Mouse (Mus musculus) small intestine, adult 2 months (tissue): ENCODE results near the gene C3. TPM values are rescaled to one million over a fixed set of nuclear protein-coding genes. Genes with fewer than 3 reads are reported as not detected.
A peak's percentile ranks its signal among the peaks of the same experiment; 100 is the strongest.

ENCODE experiments used
- H3K27ac ChIP-seq: fragments of 200-500 bp; 2 replicates; pipeline ENCODE4 v1.5.1; 2012; ENCODE audit warnings: low read depth, low read length, control low read depth, inconsistent platforms; ENCODE audit not compliant: insufficient read depth
- H3K27me3 ChIP-seq: fragments of 200-500 bp; 2 replicates; pipeline ENCODE4 v1.6.1; 2012; ENCODE audit warnings: mild to moderate bottlenecking, moderate library complexity, low read length, inconsistent platforms; ENCODE audit not compliant: control insufficient read depth, insufficient read depth
- H3K36me3 ChIP-seq: fragments of 200-500 bp; 2 replicates; pipeline ENCODE4 v1.6.1; 2012; ENCODE audit warnings: mild to moderate bottlenecking, low read length, control low read depth, inconsistent platforms; ENCODE audit not compliant: control insufficient read depth, insufficient read depth
- H3K4me1 ChIP-seq: fragments of 200-500 bp; 2 replicates; pipeline ENCODE4 v1.6.1; 2012; ENCODE audit warnings: low read length, inconsistent platforms, mixed read lengths; ENCODE audit not compliant: control insufficient read depth, insufficient read depth, insufficient read length
- H3K4me3 ChIP-seq: fragments of 200-500 bp; 2 replicates; pipeline ENCODE4 v1.5.1; 2012; ENCODE audit warnings: low read depth, mild to moderate bottlenecking, control low read depth, inconsistent platforms, low read length, moderate library complexity
- CTCF ChIP-seq: fragments of 200-500 bp; IDR thresholded peaks from 2 replicates; pipeline ENCODE4 v1.5.1; 2012; ENCODE audit warnings: low read depth, mild to moderate bottlenecking, control low read depth, inconsistent platforms, low read length, moderate library complexity, mixed read lengths; ENCODE audit not compliant: insufficient replicate concordance, insufficient read length; ENCODE audit errors: extremely low read depth
- POLR2A ChIP-seq: fragments of 200-500 bp; IDR thresholded peaks from 2 replicates; pipeline ENCODE4 v1.6.1; 2012; ENCODE audit warnings: low read depth, mild to moderate bottlenecking, control low read depth, inconsistent platforms, low read length, moderate library complexity
- WGBS: fragments of 180-500 bp; shearing (Covaris S2); methylation state at CpG from one replicate; pipeline ENCODE4 v1.1.7; 2018; 5-methylcytosine and 5-hydroxymethylcytosine counted together
- polyA plus RNA-seq: library from polyadenylated mRNA; depleted of rRNA; stranded (reverse); fragments of >200 nt; gene quantifications from 2 replicates; pipeline ENCODE4 v1.2.3, GENCODE M21; 2012

C3 gene
- polyA plus RNA-seq, 1 experiment: 17.9 TPM

DNA sequence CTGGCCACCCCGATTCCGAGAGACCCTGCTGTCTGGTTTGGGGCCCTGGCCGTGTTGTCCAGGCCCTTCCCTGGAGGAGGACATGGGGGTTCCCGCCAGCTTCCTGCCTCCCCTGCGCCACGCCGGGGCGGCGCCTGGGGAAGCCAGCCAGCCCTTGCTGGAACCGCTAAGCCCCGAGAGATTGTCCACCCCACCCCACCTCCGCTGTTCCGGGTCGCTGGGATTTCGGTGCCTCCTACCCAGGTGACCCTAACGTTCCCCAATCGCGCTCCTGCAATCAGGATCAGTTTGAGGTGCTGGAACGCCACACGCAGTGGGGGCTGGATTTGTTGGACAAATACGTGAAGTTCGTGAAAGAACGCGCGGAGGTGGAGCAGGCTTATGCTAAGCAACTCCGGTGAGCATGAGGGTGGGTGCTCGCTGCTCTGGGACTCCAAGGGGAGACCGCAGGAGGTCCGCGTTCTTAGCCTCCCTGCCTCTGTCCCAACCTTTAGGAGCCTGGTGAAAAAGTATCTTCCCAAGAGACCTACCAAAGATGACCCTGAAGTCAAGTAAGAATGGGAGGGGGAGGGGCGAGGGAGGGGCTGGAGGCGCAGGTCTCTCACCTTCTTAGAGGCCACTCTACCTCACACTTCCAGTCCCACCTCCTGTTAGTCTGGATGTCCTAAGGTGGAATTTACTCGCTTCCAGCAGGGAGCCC, 22.7 kb upstream of the C3 start:
- Histone ChIP-seq H3K36me3 (peaks cover 21% of the 10 kb centered on the region), H3K4me3 (peak overlapping the region; percentile 93), H3K4me1 (peaks cover 16% of the 10 kb centered on the region), H3K27ac (peak overlapping the region; percentile 23), H3K27me3 (no peaks in the 10 kb centered on the region)
- TF ChIP-seq POLR2A: no peak
- no peak for TF ChIP-seq CTCF
- WGBS: 9% methylated on average over 33 of the region's 33 CpGs

DNA sequence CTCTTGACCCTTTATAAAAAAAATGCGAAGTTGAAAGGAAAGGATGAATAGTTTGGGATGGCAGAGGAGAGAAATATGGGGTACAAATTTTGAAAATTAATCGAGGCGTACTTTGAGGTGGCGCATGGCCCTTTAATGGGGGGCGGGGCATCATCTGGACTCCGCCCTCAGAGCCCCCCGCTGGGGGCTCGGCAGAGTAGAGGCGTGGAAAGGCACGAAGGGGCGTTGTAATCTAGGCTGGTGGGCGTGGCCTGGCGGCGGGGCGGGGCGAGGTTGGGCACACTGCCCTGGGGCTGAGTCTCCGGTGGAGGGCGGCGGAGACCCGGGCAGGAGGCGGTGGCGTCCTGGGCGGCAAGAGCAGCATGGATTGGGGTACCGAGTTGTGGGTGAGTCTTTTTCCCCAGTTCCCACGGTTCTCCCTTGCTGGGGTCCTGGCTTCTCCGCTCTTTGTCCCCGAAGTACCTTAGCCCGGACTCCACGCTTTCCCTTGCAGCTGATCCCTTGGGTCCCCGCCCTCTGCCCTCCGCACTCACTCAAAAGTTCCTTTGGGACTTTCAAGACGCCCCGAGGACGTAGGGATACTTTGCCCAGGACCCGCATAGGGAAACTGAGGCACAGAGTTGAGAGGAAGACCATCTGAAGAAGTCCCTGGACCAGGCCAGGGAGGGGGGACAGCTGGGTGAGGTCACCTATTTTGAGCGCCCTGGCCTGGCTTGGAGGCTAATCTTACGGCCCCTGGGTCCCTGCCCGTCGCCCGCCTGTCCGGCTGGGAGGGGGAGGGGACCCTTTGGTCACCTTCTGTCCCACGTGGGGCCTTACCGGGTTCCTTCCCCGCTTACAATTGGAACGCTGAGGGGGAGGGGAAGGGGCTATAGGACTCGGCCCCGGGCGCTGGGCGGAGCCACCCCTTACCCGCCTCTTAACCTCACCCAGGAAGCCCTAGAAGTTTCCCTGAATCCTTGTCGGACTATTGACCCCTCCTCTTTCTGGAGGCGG, 21.5 kb upstream of the C3 start, which contains the start of gene Trip10:
Gene Trip10 (plus strand): TSS at position 270 of the 996 bp plus-strand sequence.
- WGBS: under 1% methylated on average over 49 of the region's 52 CpGs
- no peaks in the 10 kb centered on the region for H3K27me3 ChIP-seq
- TF ChIP-seq POLR2A (peak; percentile 64; the same call in 1 of the 2 replicates), CTCF (no peak)

DNA sequence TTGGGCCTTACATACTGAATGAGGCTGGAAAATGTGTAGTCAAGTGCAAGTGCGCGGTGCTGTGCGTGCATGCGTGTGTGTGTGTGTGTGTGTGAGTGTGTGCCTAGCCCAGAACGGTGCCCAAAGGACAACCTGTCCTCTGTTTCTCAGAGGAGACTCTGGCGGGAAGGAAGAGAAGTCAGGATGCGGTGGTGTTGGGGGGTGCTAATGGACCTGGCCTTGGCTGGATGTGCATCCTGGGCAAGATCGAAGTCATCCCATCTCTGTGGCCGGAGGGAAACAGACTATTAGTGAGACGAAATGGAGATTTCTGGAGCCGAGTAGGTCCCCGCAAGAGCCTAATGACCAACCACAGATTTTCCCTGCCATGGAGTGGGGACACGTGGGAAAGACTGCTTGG, 20.8 kb upstream of the C3 start:
- peak overlapping the region; percentile 92 for H3K27ac ChIP-seq
- H3K27me3 ChIP-seq: no peaks in the 10 kb centered on the region
- H3K4me3 ChIP-seq: peak overlapping the region; percentile 93
- no peak; the same call in 1 of the 2 replicates for TF ChIP-seq POLR2A
- TF ChIP-seq CTCF: no peak
- peaks cover 6% of the 10 kb centered on the region for H3K36me3 ChIP-seq
- 7% methylated on average over 13 of the region's 13 CpGs for WGBS
- H3K4me1 ChIP-seq: peaks cover 16% of the 10 kb centered on the region

More for the DNA sequence above, 21.5 kb upstream of the C3 start, which contains the start of gene Trip10:
- H3K4me3 ChIP-seq: peak within 1 kb of the TSS; percentile 93
- peak within 1 kb of the TSS; percentile 92 for H3K27ac ChIP-seq
- H3K4me1 ChIP-seq: peaks cover 16% of the 10 kb centered on the region
- peaks cover 10% of the 10 kb centered on the region for H3K36me3 ChIP-seq

DNA sequence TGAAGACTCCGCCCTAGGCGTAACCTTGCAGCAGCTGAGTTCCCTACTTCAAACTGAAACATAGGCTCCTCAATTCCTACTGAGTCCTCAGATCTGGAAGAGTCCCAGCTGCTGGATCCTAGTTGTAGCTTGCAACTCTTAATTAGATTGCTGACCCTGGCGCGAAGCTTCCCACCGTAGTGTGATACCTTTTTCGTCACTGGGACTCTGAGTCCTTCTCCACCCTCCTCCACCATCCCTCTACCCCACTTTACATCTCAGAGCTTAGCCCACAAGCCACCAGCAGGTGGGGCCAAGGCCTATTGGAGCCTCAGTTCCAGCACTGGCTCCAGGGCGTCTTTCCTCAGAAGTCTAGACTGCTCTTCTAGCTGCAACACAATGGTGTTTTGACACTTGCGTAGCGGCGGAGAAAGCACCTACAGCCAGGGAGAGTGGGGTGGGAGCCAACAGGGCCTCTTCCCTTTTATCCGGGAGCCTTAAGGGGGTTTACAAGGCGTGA, 20.3 kb upstream of the C3 start, which contains the start of gene Gpr108:
Gene Gpr108 (minus strand): TSS at position 246 of the 499 bp plus-strand sequence.
- 1% methylated on average over 12 of the region's 12 CpGs for WGBS
- peaks cover 16% of the 10 kb centered on the region for H3K4me1 ChIP-seq
- H3K36me3 ChIP-seq: peaks cover 4% of the 10 kb centered on the region
- H3K27ac ChIP-seq: peak within 1 kb of the TSS; percentile 92
- H3K4me3 ChIP-seq: peak within 1 kb of the TSS; percentile 93
- TF ChIP-seq POLR2A (no peak), CTCF (peak; percentile 84; the same call in 1 of the 2 replicates)
- no peaks in the 10 kb centered on the region for H3K27me3 ChIP-seq

DNA sequence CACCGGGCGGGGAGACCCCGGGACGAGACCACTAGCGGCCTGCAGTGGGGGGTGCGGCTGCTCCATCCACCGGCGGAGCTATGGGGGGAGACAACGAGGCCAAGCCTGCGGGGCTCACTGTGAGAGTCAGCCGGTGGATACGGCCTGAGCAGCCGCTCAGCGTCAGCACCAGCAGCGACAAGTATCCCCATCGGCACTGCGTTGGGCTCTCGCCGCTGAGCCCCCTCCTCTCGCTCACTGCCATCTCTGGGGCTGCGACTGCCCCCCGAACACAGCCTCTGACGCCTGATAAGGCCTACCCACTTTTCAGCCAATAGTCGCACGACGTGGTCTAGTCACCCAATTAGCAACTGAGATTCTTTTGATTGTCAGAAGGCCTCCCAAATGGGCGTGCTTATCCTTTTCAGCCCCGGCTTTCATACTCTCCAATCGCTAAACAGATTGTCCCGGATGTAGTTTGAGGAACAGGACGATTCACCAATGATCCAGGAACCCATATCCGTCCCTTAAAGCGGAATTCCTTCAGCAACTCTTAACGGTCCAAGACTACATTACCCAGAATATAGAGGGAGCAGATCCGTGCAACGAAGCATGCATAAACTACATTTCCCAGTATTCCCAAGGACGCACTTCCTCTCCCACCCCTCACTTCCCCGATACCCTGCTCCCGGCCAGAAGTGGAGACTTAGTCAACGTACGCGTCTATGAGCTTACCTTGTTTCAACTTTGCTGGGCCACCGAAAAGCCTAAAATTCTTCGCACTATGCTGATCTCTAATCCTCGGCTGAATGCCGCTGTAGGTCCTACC, 19.7 kb upstream of the C3 start:
- Histone ChIP-seq H3K27ac (peak overlapping the region; percentile 92), H3K36me3 (peaks cover 6% of the 10 kb centered on the region), H3K4me3 (peak overlapping the region; percentile 93), H3K27me3 (no peaks in the 10 kb centered on the region), H3K4me1 (peaks cover 16% of the 10 kb centered on the region)
- no peak for TF ChIP-seq CTCF
- TF ChIP-seq POLR2A: peak; percentile 70; the same call in 1 of the 2 replicates
- WGBS: under 1% methylated on average over 46 of the region's 46 CpGs

DNA sequence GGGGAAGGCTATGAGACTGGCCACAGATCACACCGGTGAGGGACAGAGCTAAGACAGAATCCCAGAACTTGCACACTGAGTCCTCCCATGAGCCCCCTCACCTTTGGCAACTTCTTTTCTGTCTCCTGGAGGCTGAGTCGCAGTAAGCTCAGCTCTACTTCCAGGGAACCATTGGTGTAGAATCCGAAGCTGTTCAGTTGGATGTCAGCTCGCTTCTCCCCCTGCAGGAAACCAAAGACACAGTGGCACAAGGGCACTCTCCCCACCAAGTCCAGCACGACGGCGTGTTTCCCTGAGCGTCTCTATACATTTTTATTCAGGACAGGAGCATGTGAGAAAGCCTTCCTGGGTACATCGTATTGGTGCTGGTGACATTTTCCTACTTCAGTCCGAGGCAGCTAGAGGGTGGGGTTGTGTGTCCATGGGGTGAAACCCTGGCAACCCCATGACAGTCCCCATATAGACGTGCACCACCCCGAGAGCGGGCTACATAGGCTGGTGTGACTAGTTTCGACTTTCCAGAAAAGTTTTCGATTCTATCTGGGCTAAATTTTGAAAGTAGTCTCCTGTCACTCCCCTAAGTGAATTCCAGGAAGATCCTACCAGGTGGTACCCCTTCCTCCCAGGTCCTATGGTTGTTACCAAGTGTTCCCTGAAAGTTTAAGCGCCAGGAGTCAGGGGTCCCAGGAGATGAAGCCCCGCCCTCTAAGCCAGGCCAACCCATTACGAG, 18.9 kb upstream of the C3 start:
- H3K36me3 ChIP-seq: peaks cover 12% of the 10 kb centered on the region
- WGBS: 2% methylated on average over 18 of the region's 18 CpGs
- no peaks in the 10 kb centered on the region for H3K27me3 ChIP-seq
- peak overlapping the region; percentile 68 for H3K4me3 ChIP-seq
- 0 out of 2 replicates have a peak overlapping the region, but pooled peaks have one; percentile 14 for H3K27ac ChIP-seq
- TF ChIP-seq POLR2A (no peak), CTCF (peak; percentile 14; the same call in 1 of the 2 replicates)
- peaks cover 16% of the 10 kb centered on the region for H3K4me1 ChIP-seq
